Mouse (Mus musculus) lung, adult 2 months (tissue): Measurements from ENCODE around the gene Fyb.

Experiments
- CTCF ChIP-seq: fragments of 200-500 bp; IDR thresholded peaks from 2 replicates; pipeline ENCODE4 v1.5.1; 2011; ENCODE audit warnings: mild to moderate bottlenecking, low read length, control low read depth; ENCODE audit not compliant: insufficient read depth
- POLR2A ChIP-seq: fragments of 200-500 bp; IDR thresholded peaks from 2 replicates; pipeline ENCODE4 v1.6.1; 2011; ENCODE audit warnings: low read depth, mild to moderate bottlenecking, control low read depth, low read length, borderline replicate concordance; ENCODE audit errors: extremely low read depth

DNA sequence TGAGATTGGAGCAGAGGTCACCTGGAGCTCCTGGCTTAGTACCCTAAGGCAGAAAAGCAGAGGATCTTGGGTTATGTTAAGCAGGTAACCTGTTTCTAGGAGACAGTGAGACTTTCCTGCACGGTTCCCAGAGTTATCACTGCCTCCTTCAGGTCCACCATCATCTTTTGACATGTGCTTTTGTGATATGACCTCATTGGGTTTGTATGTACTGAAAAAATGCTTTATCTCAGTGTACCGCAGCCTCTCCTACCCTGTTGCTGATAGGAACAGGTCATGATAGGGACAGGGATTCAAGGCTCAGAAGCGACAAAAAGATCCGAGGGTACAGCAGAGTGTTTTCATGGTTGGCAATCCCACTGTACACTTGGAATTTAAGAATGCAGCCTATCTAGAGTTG is 62.0 kb downstream of the Fyb start:
- no peak for TF ChIP-seq POLR2A
- no peak for TF ChIP-seq CTCF
